Mouse (Mus musculus) gastrocnemius, adult 2 months (tissue): ENCODE results near the gene Ugt8a. TPM values are rescaled to one million over a fixed set of nuclear protein-coding genes. Genes with fewer than 3 reads are reported as not detected.
A peak's percentile ranks its signal among the peaks of the same experiment; 100 is the strongest.

Experiments used
- DNase-seq: peaks from one replicate; pipeline ENCODE4 v3.0.0; 2022
- H3K27ac ChIP-seq: fragments of 200-600 bp; 2 replicates; pipeline ENCODE4 v1.8.1; 2022; ENCODE audit warnings: mild to moderate bottlenecking
- H3K4me3 ChIP-seq: fragments of 200-600 bp; 2 replicates; pipeline ENCODE4 v1.8.1; 2022; ENCODE audit warnings: mild to moderate bottlenecking, moderate library complexity
- CTCF ChIP-seq: fragments of 200-600 bp; IDR thresholded peaks from 2 replicates; pipeline ENCODE4 v1.8.1; 2022; ENCODE audit warnings: antibody characterized with exemption, mild to moderate bottlenecking, moderate library complexity
- intact Hi-C: fragments of 180-260 bp; cut with DNase I; formaldehyde crosslinking; loops from one replicate; pipeline ENCODE4 v1.15.1; 2025
- long read RNA-seq, 2 experiments: library from polyadenylated mRNA; stranded (forward); transcript quantifications; one replicate each; pipeline ENCODE4 v2.0.0; 2021
- total RNA-seq, 2 experiments: library from RNA; stranded (reverse); gene quantifications; 2 replicates each; pipeline ENCODE4 v1.2.3; 2021

Ugt8a gene
- under 1 TPM; 0.31 to 0.33 TPM for total RNA-seq
- long read RNA-seq, experiment 1 = 0 reads
- long read RNA-seq, experiment 2, partial matches to known transcripts = 0 of 1 reads
- long read RNA-seq, experiment 2, other reads (novel, unspliced or antisense) = 0 of 1 reads

- TF ChIP-seq CTCF = no peak
- DNase-seq = peak; percentile 15
- Histone ChIP-seq H3K27ac (no peak within 1 kb of the TSS), H3K4me3 (peak within 1 kb of the TSS; percentile 60)
- intact Hi-C loops = no loop called here
Observed at GRCm38 (mm10) chr3:125938092-125938755, at the start of gene Ugt8a. Gene Ugt8a, minus strand, starts transcription at chr3:125938619.

GRCm38 (mm10) chr3:125986639-125987038 is 48.2 kb upstream of the Ugt8a start:
- no peak overlapping the region for H3K27ac ChIP-seq
- no peak overlapping the region for H3K4me3 ChIP-seq
- DNase-seq = no peak
- TF ChIP-seq CTCF = no peak
- intact Hi-C loops = no loop called here

DNA sequence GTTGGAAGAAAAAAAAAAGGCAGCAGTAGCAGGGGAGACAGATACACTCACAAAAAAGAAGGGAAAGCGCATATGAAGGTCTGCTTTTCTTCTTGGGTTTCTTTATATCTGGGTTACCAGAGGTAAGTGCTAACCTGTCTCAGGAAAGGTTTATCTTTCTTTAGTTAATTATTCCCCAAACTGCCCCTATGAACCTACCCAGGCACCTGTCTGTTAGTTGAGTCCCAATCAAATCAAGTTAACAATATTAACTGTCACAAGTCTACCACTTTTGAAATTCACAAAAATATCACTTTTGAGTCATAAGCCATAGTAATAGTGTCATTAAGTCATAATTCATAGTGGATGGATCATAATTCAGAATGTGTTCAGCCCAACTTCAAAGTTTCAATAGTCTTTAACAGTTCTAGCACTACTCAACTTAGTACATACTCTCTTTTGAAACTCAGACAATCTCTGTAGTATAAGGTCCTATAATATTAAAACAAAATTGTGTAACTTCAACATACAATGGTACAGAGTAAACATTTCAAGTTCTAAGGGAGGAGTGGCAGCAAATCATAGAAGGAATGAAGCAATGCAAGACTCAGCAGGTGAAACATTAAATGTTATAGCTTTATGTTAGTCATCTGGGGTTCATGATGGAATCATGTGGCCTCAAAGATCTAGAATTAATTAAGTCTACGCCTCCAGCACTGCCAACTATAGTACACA is 45.4 kb upstream of the Ugt8a start:
- Histone ChIP-seq H3K27ac (no peak overlapping the region), H3K4me3 (no peak overlapping the region)
- no peak for DNase-seq
- intact Hi-C loops = no loop called here
- TF ChIP-seq CTCF = no peak

DNA sequence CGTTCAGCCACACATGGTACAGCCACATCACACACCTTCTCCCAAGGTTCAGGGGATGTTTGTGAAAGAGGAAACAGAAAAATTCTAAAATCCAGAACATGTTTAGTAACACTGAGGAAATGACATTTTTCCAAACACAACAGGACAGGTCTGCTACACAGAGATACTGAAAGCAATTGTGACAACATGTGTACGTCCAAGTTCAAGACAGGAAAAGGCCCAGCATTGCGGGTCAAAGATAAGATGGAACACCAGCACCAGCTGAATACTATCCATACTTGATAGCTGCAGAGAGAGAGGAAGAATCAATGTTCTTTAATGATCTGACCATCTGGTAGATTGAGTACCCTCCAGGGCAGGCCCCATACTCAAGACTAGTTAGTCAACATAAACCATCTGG is 41.1 kb upstream of the Ugt8a start:
- H3K27ac ChIP-seq = no peak overlapping the region
- no peak for DNase-seq
- no peak for TF ChIP-seq CTCF
- no peak overlapping the region for H3K4me3 ChIP-seq
- intact Hi-C loops = no loop called here

GRCm38 (mm10) chr3:125975899-125976298 is 37.5 kb upstream of the Ugt8a start:
- intact Hi-C loops = no loop called here
- H3K27ac ChIP-seq = no peak overlapping the region
- no peak for DNase-seq
- H3K4me3 ChIP-seq = no peak overlapping the region
- TF ChIP-seq CTCF = no peak

DNA sequence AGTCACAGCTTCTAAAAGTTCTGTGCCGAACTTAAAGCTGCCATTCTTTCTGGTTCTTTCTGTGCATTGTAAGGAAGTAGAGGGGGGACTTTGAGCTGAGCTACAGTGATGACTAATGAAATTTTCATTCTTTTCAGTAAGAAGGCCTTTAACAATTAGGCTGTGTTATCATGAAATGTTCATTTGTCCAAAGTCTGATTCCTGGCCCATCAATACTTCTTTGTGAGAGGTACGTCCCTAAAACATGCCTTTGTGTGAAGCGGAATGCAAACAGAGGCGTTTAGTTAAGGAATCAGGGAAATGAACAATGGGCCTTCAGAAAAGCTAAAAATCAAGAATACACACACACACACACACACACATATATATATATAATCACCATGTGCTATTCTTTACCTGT is 31.0 kb upstream of the Ugt8a start:
- H3K27ac ChIP-seq = no peak overlapping the region
- TF ChIP-seq CTCF = no peak
- intact Hi-C loops = no loop called here
- H3K4me3 ChIP-seq = no peak overlapping the region
- DNase-seq = no peak

GRCm38 (mm10) chr3:125956196-125956885 is 17.9 kb upstream of the Ugt8a start:
- TF ChIP-seq CTCF = no peak
- Histone ChIP-seq H3K4me3 (no peak overlapping the region), H3K27ac (no peak overlapping the region)
- no peak for DNase-seq
- intact Hi-C loops = no loop called here

GRCm38 (mm10) chr3:125954881-125955280 is 16.5 kb upstream of the Ugt8a start:
- TF ChIP-seq CTCF = no peak
- no peak for DNase-seq
- Histone ChIP-seq H3K4me3 (no peak overlapping the region), H3K27ac (no peak overlapping the region)
- intact Hi-C loops = no loop called here

DNA sequence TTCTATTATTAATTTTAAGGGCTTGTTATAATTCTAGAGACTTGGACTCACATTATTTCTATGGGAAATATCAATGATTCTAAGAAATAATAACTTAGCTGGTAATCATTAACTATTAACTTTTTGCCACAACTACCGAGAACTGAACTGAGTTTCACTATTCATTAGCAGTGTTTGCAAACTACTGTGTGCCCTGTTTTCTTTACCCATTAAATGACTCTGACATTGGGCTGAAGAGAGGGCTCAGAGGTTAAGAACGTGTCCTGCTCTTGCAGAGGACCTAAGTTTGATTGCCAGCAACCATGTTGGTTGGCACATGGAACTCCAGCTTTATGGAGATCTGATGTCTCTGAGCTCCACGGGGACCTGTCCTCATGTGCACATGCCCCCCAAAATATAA is 2.4 kb upstream of the Ugt8a start:
- intact Hi-C loops = no loop called here
- DNase-seq = no peak
- Histone ChIP-seq H3K4me3 (no peak overlapping the region), H3K27ac (no peak overlapping the region)
- no peak for TF ChIP-seq CTCF

- H3K27ac ChIP-seq = no peak overlapping the region
- peak overlapping the region; percentile 60 for H3K4me3 ChIP-seq
- intact Hi-C loops = no loop called here
- no peak for TF ChIP-seq CTCF
- no peak for DNase-seq
Observed at GRCm38 (mm10) chr3:125938756-125939109, 314 bp upstream of the Ugt8a start.

DNA sequence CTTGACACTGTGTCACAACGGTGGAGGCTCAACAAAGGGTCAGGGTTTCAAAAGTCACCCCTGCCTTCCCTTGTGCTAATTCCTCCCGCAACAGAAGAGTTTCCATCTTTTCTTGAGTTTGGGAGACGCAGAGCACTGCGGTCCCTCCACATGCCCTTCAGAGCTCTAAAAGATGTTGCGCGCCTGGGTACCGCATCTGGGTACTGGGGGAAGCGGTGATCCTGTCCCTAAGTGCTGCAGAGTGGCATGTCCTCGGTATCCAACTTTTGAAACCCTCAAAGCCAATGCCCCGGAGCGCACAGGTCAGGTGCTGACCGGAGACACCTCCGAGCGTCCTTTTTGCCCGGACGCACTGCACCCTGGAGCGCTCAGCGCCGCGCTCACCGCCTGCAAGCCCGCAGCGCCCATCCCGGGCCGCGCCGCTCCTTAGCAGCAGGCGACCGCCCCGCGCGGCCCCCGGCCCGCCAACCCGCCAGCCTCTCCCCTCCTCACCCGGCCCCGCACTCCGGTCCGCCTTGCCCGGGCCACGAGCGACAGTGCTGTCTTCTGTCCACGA is 805 bp downstream of the Ugt8a start:
- intact Hi-C loops = no loop called here
- no peak for DNase-seq
- Histone ChIP-seq H3K27ac (no peak overlapping the region), H3K4me3 (peak overlapping the region; percentile 60)
- TF ChIP-seq CTCF = no peak

GRCm38 (mm10) chr3:125935796-125936195 is 2.6 kb downstream of the Ugt8a start:
- H3K27ac ChIP-seq = no peak overlapping the region
- no peak overlapping the region for H3K4me3 ChIP-seq
- DNase-seq = no peak
- TF ChIP-seq CTCF = no peak
- intact Hi-C loops = no loop called here
